Mouse (Mus musculus) intestine, embryonic 14.5 days (tissue): ENCODE measurements around the gene Ddb1. TPM values are rescaled to one million over a fixed set of nuclear protein-coding genes. Genes with fewer than 3 reads are reported as not detected.

Source experiments
- ATAC-seq: fragments of 200-750 bp; cut with Nextera tagmentation; replicated peaks from 2 replicates; pipeline ENCODE4 v1.8.0; 2017; ENCODE audit warnings: low read depth, moderate number of reproducible peaks, moderate TSS enrichment, moderate library complexity; ENCODE audit not compliant: low FRiP score, low TSS enrichment
- DNase-seq: peaks from one replicate; pipeline ENCODE4 v3.0.0-alpha.2; 2018; ENCODE audit warnings: low spot score
- H3K27ac ChIP-seq: fragments of 300-500 bp; sonication (generic); 2 replicates; pipeline ENCODE4 v1.5.1; 2014; ENCODE audit warnings: low read depth, mild to moderate bottlenecking, control low read depth
- H3K27me3 ChIP-seq: fragments of 300-500 bp; sonication (generic); replicated peaks from 2 replicates; pipeline ENCODE4 v1.6.1; 2014; ENCODE audit warnings: low read length, control low read depth; ENCODE audit not compliant: control insufficient read depth, insufficient read depth
- H3K36me3 ChIP-seq: fragments of 300-500 bp; sonication (generic); 2 replicates; pipeline ENCODE4 v1.6.1; 2014; ENCODE audit warnings: low read length, control low read depth; ENCODE audit not compliant: control insufficient read depth, insufficient read depth
- H3K4me1 ChIP-seq: fragments of 300-500 bp; sonication (generic); replicated peaks from 2 replicates; pipeline ENCODE4 v1.6.1; 2014; ENCODE audit warnings: low read length, control low read depth, mixed read lengths; ENCODE audit not compliant: control insufficient read depth, insufficient read depth
- H3K4me2 ChIP-seq: fragments of 300-500 bp; sonication (generic); 2 replicates; pipeline ENCODE4 v1.6.1; 2014; ENCODE audit warnings: low read length
- H3K4me3 ChIP-seq: fragments of 300-500 bp; sonication (generic); 2 replicates; pipeline ENCODE4 v1.5.1; 2014; ENCODE audit warnings: low read depth, low read length, control low read depth, mixed read lengths
- H3K9ac ChIP-seq: fragments of 300-500 bp; sonication (generic); 2 replicates; pipeline ENCODE4 v1.6.1; 2014; ENCODE audit warnings: mild to moderate bottlenecking, low read length
- H3K9me3 ChIP-seq: fragments of 300-500 bp; sonication (generic); 2 replicates; pipeline ENCODE4 v1.6.1; 2016; ENCODE audit warnings: low read length, control low read depth; ENCODE audit not compliant: control insufficient read depth
- WGBS: fragments of 180-500 bp; shearing (Covaris S2); extraction: QIAGEN DNeasy Blood & Tissue Kit; methylation state at CpG from one replicate; pipeline ENCODE4 v1.1.7; 2014; 5-methylcytosine and 5-hydroxymethylcytosine counted together
- polyA plus RNA-seq: library from polyadenylated mRNA; unstranded; fragments of >200 nt; fragmentation: Nextera tagmentation; extraction: Ambion mirVana; gene quantifications from 2 replicates; pipeline ENCODE4 v1.2.1, GENCODE M21; 2014

Gene Ddb1
- polyA plus RNA-seq, 1 experiment from 2014 or later = 324 TPM

DNA sequence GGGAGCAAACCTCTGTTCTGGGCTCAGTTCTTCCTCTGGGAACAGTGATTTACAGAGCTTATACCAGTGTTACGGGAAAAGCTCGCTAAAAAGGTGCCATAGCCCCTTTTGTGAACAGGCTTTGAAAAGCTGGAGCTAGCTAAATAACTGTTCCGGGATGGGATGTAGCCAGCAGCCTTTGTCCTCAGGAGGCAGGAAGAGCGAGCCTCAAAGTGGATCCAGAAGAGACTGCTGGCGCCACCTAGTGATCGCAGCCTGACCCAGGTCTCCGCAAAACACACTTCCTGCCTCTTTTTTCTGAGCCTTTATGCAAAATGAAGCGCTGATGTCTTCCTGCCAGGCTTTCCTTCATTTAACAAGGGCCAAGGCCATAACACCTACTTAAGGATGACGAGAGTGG lies 2.3 kb upstream of the Ddb1 start:
- DNase-seq (peak; percentile 94), ATAC-seq (peak; percentile 61; the same call in 1 of the 2 replicates)
- Histone ChIP-seq H3K27me3 (no peaks in the 10 kb centered on the region), H3K4me2 (peak overlapping the region; percentile 53), H3K36me3 (peaks cover 19% of the 10 kb centered on the region), H3K27ac (peak overlapping the region; percentile 92), H3K9me3 (no peaks in the 10 kb centered on the region), H3K4me1 (peaks cover 25% of the 10 kb centered on the region), H3K4me3 (peak overlapping the region; percentile 29), H3K9ac (peak overlapping the region; percentile 61)
- WGBS = 2% methylated on average over 9 of the region's 9 CpGs

DNA sequence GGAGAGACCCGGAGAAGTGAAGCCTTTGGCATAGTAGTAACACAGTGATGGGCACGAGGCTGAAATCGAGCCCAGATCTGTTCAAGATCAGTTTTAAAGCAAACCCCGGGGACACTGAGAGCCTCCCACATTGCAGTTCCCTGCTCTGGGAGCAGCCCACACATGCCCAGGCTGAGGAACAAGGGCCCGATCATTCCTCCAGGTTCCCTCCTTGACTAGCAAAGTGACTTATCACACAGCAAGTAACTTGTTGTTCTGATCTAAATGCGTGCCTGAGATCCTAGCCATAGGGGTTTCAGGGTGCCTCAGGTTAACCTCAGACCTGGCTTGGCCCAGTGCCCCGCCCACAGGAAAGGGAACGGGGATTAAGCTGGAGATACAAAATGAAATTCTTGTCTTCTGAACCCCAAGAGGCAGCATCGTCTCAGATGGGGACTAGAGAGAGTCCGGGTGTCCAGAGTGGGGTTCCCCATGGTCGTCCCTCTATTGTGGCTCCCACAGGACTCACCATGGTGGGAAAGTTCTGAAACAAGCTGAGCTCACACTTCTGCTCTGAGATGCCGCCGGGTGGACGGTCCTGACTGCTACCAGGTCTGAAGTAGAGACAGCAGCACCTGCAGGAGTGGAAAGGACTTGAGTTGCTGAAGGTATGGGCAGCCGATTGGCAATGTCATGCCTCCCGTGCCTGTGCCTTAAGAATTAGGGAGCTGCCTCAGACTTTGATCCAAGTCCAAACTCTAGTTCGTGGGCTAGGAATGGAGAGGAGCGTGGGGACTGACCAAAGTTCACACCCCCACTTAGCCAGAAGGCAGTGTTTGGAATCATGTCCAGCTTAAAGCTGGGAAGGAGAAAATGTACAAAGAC lies 1.2 kb upstream of the Ddb1 start:
- Histone ChIP-seq H3K36me3 (peaks cover 20% of the 10 kb centered on the region), H3K9me3 (no peaks in the 10 kb centered on the region), H3K27me3 (no peaks in the 10 kb centered on the region), H3K9ac (peak overlapping the region; percentile 53; the same call in 1 of the 2 replicates), H3K4me1 (peaks cover 26% of the 10 kb centered on the region), H3K4me3 (no peak overlapping the region), H3K4me2 (peak overlapping the region; percentile 69; the same call in 1 of the 2 replicates), H3K27ac (0 out of 2 replicates have a peak overlapping the region, but pooled peaks have one; percentile 92)
- WGBS = 82% methylated on average over 18 of the region's 18 CpGs
- no peak for ATAC-seq
- no peak for DNase-seq

DNA sequence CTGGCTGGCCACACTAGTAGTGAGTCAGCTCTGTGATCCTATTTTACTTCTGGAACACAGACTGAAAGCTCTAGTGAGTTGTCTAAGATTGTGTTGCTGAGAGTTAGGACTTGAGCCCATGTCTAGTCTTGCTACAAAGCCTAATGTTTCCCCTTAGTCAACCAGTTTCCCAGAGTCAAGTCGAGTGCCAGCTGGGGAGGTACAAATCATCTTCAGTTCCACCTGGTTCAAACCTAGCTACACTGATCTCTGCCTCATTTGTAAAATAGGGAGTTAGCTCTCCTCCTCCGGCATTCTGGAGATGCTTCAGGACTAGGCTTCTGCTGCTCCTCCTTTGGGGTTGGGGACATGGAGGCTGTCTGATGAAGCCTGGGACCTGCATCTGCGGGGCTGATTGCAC lies 593 bp upstream of the Ddb1 start:
- DNase-seq = no peak
- peaks cover 24% of the 10 kb centered on the region for H3K36me3 ChIP-seq
- H3K4me3 ChIP-seq = peak overlapping the region; percentile 98
- H3K27ac ChIP-seq = peak overlapping the region; percentile 92
- peak overlapping the region; percentile 53 for H3K9ac ChIP-seq
- peak overlapping the region; percentile 69 for H3K4me2 ChIP-seq
- no peaks in the 10 kb centered on the region for H3K9me3 ChIP-seq
- H3K4me1 ChIP-seq = peaks cover 26% of the 10 kb centered on the region
- WGBS = 38% methylated on average over 3 of the region's 3 CpGs
- ATAC-seq = no peak
- H3K27me3 ChIP-seq = no peaks in the 10 kb centered on the region

DNA sequence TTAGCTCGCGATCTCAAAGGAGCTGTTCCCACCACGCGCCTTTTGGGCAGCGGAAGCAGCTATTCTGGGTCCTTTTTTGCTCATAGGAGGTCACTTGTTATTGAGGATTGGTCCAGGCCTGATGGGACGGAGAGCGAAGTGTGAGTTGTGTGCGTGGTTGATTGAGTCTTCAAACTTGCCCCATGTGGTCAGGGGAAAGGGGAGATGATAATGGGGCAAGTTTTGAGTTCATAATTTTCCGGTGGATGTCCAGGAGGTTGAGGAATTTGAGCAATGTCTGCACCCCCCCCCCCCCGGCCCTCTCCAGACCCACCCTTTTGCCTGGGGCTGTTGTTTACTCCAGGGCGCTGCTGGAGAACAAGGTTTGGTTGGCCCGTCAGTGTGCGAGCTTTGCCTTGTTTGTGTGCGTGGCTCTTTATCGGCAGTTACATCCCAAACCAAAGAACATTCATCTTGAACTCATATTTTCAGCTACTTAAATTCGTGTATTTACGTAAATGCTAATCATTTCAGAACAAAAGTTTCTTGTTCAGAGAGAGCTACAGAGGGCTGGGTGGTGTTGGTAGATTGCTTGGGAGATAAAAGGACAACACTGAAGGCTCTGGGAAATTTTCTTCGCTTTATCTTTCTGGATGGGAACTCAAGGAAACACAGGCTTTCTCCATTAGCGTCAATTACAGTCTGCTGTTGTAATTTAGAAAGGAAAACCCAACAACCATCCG lies 935 bp downstream of the Ddb1 start:
- Histone ChIP-seq H3K4me1 (peaks cover 26% of the 10 kb centered on the region), H3K36me3 (peaks cover 39% of the 10 kb centered on the region), H3K9ac (peak overlapping the region; percentile 98), H3K4me2 (peak overlapping the region; percentile 77), H3K9me3 (no peaks in the 10 kb centered on the region), H3K27ac (peak overlapping the region; percentile 92), H3K4me3 (peak overlapping the region; percentile 98), H3K27me3 (no peaks in the 10 kb centered on the region)
- 5% methylated on average over 20 of the region's 20 CpGs for WGBS
- ATAC-seq (peak; percentile 9; the same call in 1 of the 2 replicates), DNase-seq (no peak)

DNA sequence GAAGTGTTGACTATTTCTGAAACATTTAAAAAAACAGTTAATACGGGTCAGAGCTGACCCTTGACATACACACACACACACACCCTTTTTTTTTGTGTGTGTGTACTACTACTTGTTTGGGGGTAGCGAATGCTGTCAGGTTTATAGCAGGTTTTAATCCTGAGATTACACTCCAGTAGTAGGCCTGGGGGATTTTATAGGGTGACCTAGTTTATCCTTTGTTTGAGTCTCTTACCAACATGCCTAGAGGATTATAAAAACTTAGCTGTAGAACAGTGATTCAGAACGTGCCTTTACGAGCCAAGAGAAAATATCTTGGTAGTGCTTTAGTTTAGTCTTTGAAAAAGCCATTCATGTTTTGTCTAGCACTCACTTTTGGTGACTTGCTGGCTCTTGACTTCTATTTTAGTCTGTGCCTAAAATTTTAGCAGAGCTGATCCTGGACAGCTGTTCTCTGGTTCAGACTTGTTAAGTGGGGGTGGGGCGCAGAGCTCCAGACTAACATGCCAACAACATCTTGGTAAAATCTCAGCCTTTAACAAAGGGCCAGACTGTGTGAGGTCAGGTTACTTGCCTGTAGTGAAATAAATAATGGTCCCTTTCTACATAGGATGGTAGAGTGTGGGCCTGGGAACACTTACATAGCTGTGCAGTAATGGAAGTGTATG lies 3.6 kb downstream of the Ddb1 start:
- no peak overlapping the region for H3K9ac ChIP-seq
- no peak overlapping the region for H3K4me2 ChIP-seq
- ATAC-seq (no peak), DNase-seq (no peak)
- peaks cover 20% of the 10 kb centered on the region for H3K4me1 ChIP-seq
- 75% methylated on average over 5 of the region's 5 CpGs for WGBS
- no peak overlapping the region for H3K27ac ChIP-seq
- H3K36me3 ChIP-seq = peaks cover 65% of the 10 kb centered on the region
- H3K4me3 ChIP-seq = no peak overlapping the region
- no peaks in the 10 kb centered on the region for H3K27me3 ChIP-seq
- H3K9me3 ChIP-seq = no peaks in the 10 kb centered on the region

DNA sequence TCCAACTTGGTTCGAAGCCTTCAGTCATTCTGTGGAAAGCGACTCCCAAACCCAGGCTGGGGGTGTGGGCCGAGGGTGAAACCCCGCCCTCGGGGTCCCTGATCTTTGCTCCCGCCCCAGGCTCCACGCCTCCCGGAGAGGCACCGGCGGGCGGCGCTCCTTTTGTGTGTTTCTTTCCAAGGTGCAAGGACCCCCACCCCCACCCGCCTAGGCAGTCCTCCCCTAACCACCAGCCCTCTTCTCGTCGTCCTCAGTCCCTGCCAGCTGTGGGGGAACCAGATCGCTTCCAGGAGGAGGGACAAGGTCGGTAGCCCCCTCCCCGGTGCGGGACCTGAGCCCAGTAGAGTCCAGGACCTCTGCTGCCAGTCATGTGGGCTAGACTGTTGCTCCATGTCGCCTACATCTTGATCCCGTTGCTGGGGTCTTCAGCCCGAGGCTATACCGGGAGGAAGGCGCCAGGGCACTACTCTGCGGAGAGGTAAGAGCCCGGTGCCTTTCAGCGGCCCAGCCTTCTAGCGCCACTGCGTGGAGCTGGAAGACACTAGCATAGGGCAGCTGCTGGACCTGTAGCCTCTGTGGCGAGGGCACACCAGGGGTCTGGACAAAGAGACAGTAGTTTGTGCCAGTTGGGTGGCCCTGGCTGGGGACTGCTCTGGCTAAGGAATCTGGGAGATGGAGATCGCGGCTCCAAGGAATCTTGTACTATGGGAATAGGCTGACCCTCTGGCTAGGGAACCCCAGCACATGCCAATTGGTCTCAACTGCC lies 29.2 kb downstream of the Ddb1 start, which contains the start of gene Vwce:
Vwce (plus strand) TSS at position 108 of the 766 bp plus-strand sequence.
- ATAC-seq = peak; percentile 76

DNA sequence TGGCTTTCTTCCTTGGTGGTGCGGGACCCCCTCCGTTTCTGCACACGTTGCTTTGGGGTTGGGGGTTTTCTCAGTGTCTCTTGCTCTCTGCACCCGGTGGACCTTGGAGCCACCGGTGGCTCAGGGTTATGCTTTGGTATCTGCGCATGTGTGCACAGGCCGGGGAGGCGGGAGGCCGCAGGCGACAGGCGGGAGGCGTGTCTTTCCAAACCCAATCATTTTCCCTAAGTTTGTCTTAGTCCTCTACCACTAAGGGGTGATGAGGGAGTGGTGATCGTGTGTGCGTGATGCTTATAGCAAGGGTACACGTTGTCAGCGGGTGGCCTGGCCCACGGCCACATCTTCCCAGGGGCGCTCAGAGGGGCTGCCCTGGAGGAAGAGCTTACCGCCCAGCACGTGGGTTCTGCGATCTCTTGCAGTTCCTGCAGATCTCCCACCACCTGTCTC lies 29.8 kb downstream of the Ddb1 start:
- WGBS = under 1% methylated on average over 21 of the region's 21 CpGs
- peaks cover 17% of the 10 kb centered on the region for H3K4me1 ChIP-seq
- H3K27ac ChIP-seq = no peak overlapping the region
- H3K36me3 ChIP-seq = peaks cover 15% of the 10 kb centered on the region
- H3K9me3 ChIP-seq = no peaks in the 10 kb centered on the region
- H3K27me3 ChIP-seq = no peaks in the 10 kb centered on the region
- peak overlapping the region; percentile 43 for H3K9ac ChIP-seq
- H3K4me2 ChIP-seq = peak overlapping the region; percentile 98
- DNase-seq (no peak), ATAC-seq (peak; percentile 85)
- H3K4me3 ChIP-seq = peak overlapping the region; percentile 31

More for the DNA sequence above, 29.2 kb downstream of the Ddb1 start, which contains the start of gene Vwce:
- Histone ChIP-seq H3K4me3 (peak within 1 kb of the TSS; percentile 31), H3K27ac (no peak within 1 kb of the TSS), H3K27me3 (no peaks in the 10 kb centered on the region), H3K36me3 (peaks cover 21% of the 10 kb centered on the region), H3K9me3 (no peaks in the 10 kb centered on the region), H3K4me2 (peak within 1 kb of the TSS; percentile 98), H3K4me1 (peaks cover 17% of the 10 kb centered on the region), H3K9ac (peak within 1 kb of the TSS; percentile 43)
- 1% methylated on average over 32 of the region's 32 CpGs for WGBS
- DNase-seq = peak; percentile 83
